ENCODE assay signal across 24 mouse cellular contexts in the genomic region with DNA sequence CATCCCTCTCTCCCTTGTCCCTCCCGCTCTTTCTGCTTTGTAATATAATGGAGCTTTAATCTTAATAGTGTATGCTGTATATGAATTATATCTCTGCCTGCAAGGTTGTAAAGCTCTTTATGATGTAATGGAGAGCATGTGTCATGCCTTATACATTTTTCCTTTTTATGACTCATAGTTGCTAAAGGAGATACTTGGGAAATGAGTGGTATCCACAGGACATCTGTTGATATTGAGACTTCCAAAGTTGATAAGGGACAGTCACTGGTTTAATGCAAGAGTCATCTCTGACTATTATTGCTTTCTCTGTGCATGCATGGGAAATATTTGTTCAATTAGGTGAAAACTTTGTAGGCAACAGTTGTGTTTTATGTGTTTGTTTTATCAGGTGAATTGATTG.
DNase-seq lines count a peak whose midpoint lies in the region; ATAC-seq and TF ChIP-seq lines count a peak whose summit lies in the region.
"Had no signal": no experiment of that assay in that cellular context is flagged by ENCODE, and none has a peak within 500 bp of the region (broad histone marks: within the 10 kb centered on the region; RNA-seq: fewer than 3 reads in every experiment).

No protein-coding gene starts in this region.

- H3K4me2 ChIP-seq in midbrain, embryonic 11.5 days, result no peak overlapping the region
- no peak overlapping the region for H3K4me2 ChIP-seq in myocyte (ENCODE audit: low read depth)
- H3K4me2 ChIP-seq: embryonic facial prominence, embryonic 13.5 days; embryonic facial prominence, embryonic 15.5 days; forebrain, embryonic 12.5 days had no signal

- no peak overlapping the region for H3K9ac ChIP-seq in midbrain, embryonic 11.5 days (ENCODE audit: low read length)
- H3K9ac ChIP-seq: embryonic facial prominence, embryonic 13.5 days; embryonic facial prominence, embryonic 15.5 days; forebrain, embryonic 12.5 days had no signal

- peak; percentile 33 for DNase-seq in midbrain, embryonic 11.5 days (ENCODE audit: low spot score, missing footprints)
- DNase-seq in midbrain, embryonic 10.5 days (ENCODE audit: low spot score), result no peak
- no peak for DNase-seq in MN1 (ENCODE audit: low spot score)
- DNase-seq in urinary bladder, postnatal 14 days (ENCODE audit: low spot score), result no peak
- DNase-seq: adrenal gland, adult 2 months; adrenal gland, postnatal 10 days; adrenal gland, postnatal 25 days; B cell, adult 2 months; cerebellum, adult 11 months; cerebellum, adult 18-20 months; cerebellum, adult 8-10 months; cerebellum, adult 9-11 months; cerebellum, postnatal 14 days; cerebellum, postnatal 36 days; embryo, embryonic 11 days had no signal

- TF ChIP-seq POLR2A in myocyte (IDR thresholded peaks at IDR 0.05; ENCODE audit: insufficient read length, low read depth), result no peak

- H3K79me3 ChIP-seq in C2C12 (ENCODE audit: low read depth), result no peaks in the 10 kb centered on the region

- H3K79me2 ChIP-seq in C2C12 (ENCODE audit: control insufficient read depth, insufficient read depth) (no peaks in the 10 kb centered on the region), myocyte (ENCODE audit: control insufficient read depth, insufficient read depth) (no peaks in the 10 kb centered on the region)

- no peaks in the 10 kb centered on the region for H3K9me3 ChIP-seq in midbrain, embryonic 11.5 days (ENCODE audit: control insufficient read depth, low read length)
- H3K9me3 ChIP-seq in midbrain, embryonic 10.5 days (replicated peaks), result no peaks in the 10 kb centered on the region
- H3K9me3 ChIP-seq: embryonic facial prominence, embryonic 13.5 days; embryonic facial prominence, embryonic 15.5 days; forebrain, embryonic 10.5 days; forebrain, embryonic 12.5 days had no signal

- WGBS in midbrain, embryonic 11.5 days, result 90% methylated on average over 1 of the region's 1 CpGs
- WGBS in midbrain, embryonic 10.5 days, result 84% methylated on average over 1 of the region's 1 CpGs

- H3K27ac ChIP-seq in midbrain, embryonic 11.5 days (ENCODE audit: low read depth, low read length), result no peak overlapping the region
- no peak overlapping the region for H3K27ac ChIP-seq in midbrain, embryonic 10.5 days (replicated peaks)
- H3K27ac ChIP-seq: embryonic facial prominence, embryonic 13.5 days; embryonic facial prominence, embryonic 15.5 days; forebrain, embryonic 10.5 days; forebrain, embryonic 12.5 days had no signal

- no peak overlapping the region for H3K4me3 ChIP-seq in midbrain, embryonic 11.5 days (ENCODE audit: low read depth, low read length)
- H3K4me3 ChIP-seq in midbrain, embryonic 10.5 days, result no peak overlapping the region
- H3K4me3 ChIP-seq in C2C12 (ENCODE audit: insufficient read depth, poor library complexity, severe bottlenecking) (no peak overlapping the region), myocyte (no peak overlapping the region)
- H3K4me3 ChIP-seq: embryonic facial prominence, embryonic 13.5 days; embryonic facial prominence, embryonic 15.5 days; erythroblast, embryonic 14.5 days; forebrain, embryonic 10.5 days; forebrain, embryonic 12.5 days had no signal

- H3K4me1 ChIP-seq in midbrain, embryonic 11.5 days (ENCODE audit: control insufficient read depth, insufficient read depth, low read length), result no peaks in the 10 kb centered on the region
- H3K4me1 ChIP-seq in midbrain, embryonic 10.5 days, result no peaks in the 10 kb centered on the region
- H3K4me1 ChIP-seq: embryonic facial prominence, embryonic 13.5 days; embryonic facial prominence, embryonic 15.5 days; forebrain, embryonic 10.5 days; forebrain, embryonic 12.5 days had no signal

- ATAC-seq in midbrain, embryonic 11.5 days (ENCODE audit: low FRiP score), result no peak
- ATAC-seq: forebrain, embryonic 14.5 days; forebrain, embryonic 16.5 days had no signal

- no peaks in the 10 kb centered on the region for H3K27me3 ChIP-seq in midbrain, embryonic 11.5 days (ENCODE audit: control insufficient read depth, insufficient read depth, low read length)
- H3K27me3 ChIP-seq in midbrain, embryonic 10.5 days (ENCODE audit: low read depth, poor library complexity, severe bottlenecking), result no peaks in the 10 kb centered on the region
- H3K27me3 ChIP-seq in C2C12 (ENCODE audit: control insufficient read depth, insufficient read depth, insufficient read length) (no peaks in the 10 kb centered on the region), myocyte (ENCODE audit: control insufficient read depth, insufficient read depth, insufficient read length) (no peaks in the 10 kb centered on the region)
- H3K27me3 ChIP-seq: embryonic facial prominence, embryonic 13.5 days; embryonic facial prominence, embryonic 15.5 days; forebrain, embryonic 12.5 days had no signal

- no peaks in the 10 kb centered on the region for H3K36me3 ChIP-seq in midbrain, embryonic 11.5 days (ENCODE audit: control insufficient read depth, insufficient read depth, low read length)
- H3K36me3 ChIP-seq in midbrain, embryonic 10.5 days, result no peaks in the 10 kb centered on the region
- H3K36me3 ChIP-seq in C2C12 (ENCODE audit: control insufficient read depth, insufficient read depth), result no peaks in the 10 kb centered on the region
- no peaks in the 10 kb centered on the region for H3K36me3 ChIP-seq in myocyte (ENCODE audit: control insufficient read depth, insufficient read depth)
- H3K36me3 ChIP-seq: embryonic facial prominence, embryonic 13.5 days; embryonic facial prominence, embryonic 15.5 days; forebrain, embryonic 10.5 days; forebrain, embryonic 12.5 days had no signal

- H3ac ChIP-seq in C2C12 (ENCODE audit: control insufficient read depth, insufficient read length, low read depth), result no peak overlapping the region
- no peak overlapping the region for H3ac ChIP-seq in myocyte (ENCODE audit: control insufficient read depth, insufficient read length)

- no peak for TF ChIP-seq CTCF in C2C12 (IDR thresholded peaks at IDR 0.05; ENCODE audit: control insufficient read depth, insufficient read depth, insufficient read length)

TF ChIP-seq in C2C12, 6 proteins besides CTCF, POLR2A, EP300 and RAD21:
- peak; percentile 98 for TF ChIP-seq FOSL1 (IDR thresholded peaks at IDR 0.05; ENCODE audit: insufficient read depth, low read length, poor library complexity, severe bottlenecking)
- peak; percentile 80 for TF ChIP-seq CEBPB (IDR thresholded peaks at IDR 0.05; ENCODE audit: low read depth)
- TF ChIP-seq MAX (IDR thresholded peaks at IDR 0.05), result no peak
- TF ChIP-seq MYOG (IDR thresholded peaks at IDR 0.05; ENCODE audit: control insufficient read depth, extremely low read depth, insufficient read length), result no peak
- no peak for TF ChIP-seq USF1 (IDR thresholded peaks at IDR 0.05; ENCODE audit: low read depth)
- TF ChIP-seq MYOD1 (IDR thresholded peaks at IDR 0.05; ENCODE audit: control insufficient read depth, insufficient read length, low read depth), result peak; percentile 83

TF ChIP-seq in myocyte, 11 proteins besides CTCF, POLR2A, EP300 and RAD21:
- peak; percentile 65; the same call in 1 of the 2 replicates for TF ChIP-seq CEBPB (IDR thresholded peaks at IDR 0.05; ENCODE audit: insufficient read depth, poor library complexity, severe bottlenecking)
- no peak for TF ChIP-seq POLR2AphosphoS2 (IDR thresholded peaks at IDR 0.05; ENCODE audit: insufficient read length, low read depth)
